In genomic region chr10:42697007-42697406, GRCm38 (mm10) we compare ENCODE assay signal across 8 mouse cellular contexts.
DNase-seq lines count a peak whose midpoint lies in the region; ATAC-seq and TF ChIP-seq lines count a peak whose summit lies in the region.

No protein-coding gene starts in this region.

- H3K9me3 ChIP-seq in CH12.LX (replicated peaks; ENCODE audit: low read length), result no peaks in the 10 kb centered on the region
- H3K9me3 ChIP-seq in liver, postnatal 0 days (ENCODE audit: low read length), result no peaks in the 10 kb centered on the region

- DNase-seq in CH12.LX (ENCODE audit: extremely low read depth) (peak; percentile 83), Patski (ENCODE audit: low read depth, low spot score) (no peak)
- peak; percentile 34 to 62 for DNase-seq in cerebellum, adult 2 months
- peak; percentile 74 to 86 for DNase-seq in frontal cortex, postnatal 36 days (ENCODE audit: low spot score in 2 of 2)
- DNase-seq in kidney, postnatal 25 days, result peak; percentile 77 to 88
- DNase-seq in liver, postnatal 0 days, result peak; percentile 77
- DNase-seq in right cerebral cortex, adult 2 months (ENCODE audit: low spot score in 2 of 2), result peak; percentile 86 to 87
- DNase-seq in yolk sac, embryonic 10.5 days (ENCODE audit: low spot score), result peak; percentile 48

- in situ Hi-C loops in CH12.LX (cut with MboI; ENCODE audit: low pct_ligation_motif_present, low pct_unique_long_range_greater_than_20kb, low sequenced_read_pairs) (no loop called here), Patski (cut with MboI; ENCODE audit: low pct_unique_long_range_greater_than_20kb) (no loop called here)

- peaks cover 0 to 15% of the 10 kb centered on the region in 2 experiments; a peak in 2 of 4 replicates for H3K4me1 ChIP-seq in CH12.LX (ENCODE audit: control insufficient read depth in 1 of 2, insufficient read depth in 2 of 2)
- no peaks in the 10 kb centered on the region for H3K4me1 ChIP-seq in cerebellum, adult 2 months (ENCODE audit: control insufficient read depth, insufficient read depth, low read length)
- no peaks in the 10 kb centered on the region for H3K4me1 ChIP-seq in liver, postnatal 0 days (ENCODE audit: insufficient read depth)

- H3K27me3 ChIP-seq in CH12.LX (replicated peaks) (no peaks in the 10 kb centered on the region), Patski (no peaks in the 10 kb centered on the region)
- H3K27me3 ChIP-seq in cerebellum, adult 2 months (ENCODE audit: control insufficient read depth, insufficient read depth, low read length), result no peaks in the 10 kb centered on the region
- H3K27me3 ChIP-seq in liver, postnatal 0 days (ENCODE audit: insufficient read depth, low read length), result no peaks in the 10 kb centered on the region

- TF ChIP-seq POLR2A in CH12.LX (IDR thresholded peaks at IDR 0.05; ENCODE audit: low read depth, low read length), result no peak
- no peak for TF ChIP-seq POLR2A in cerebellum, adult 2 months (IDR thresholded peaks at IDR 0.05; ENCODE audit: borderline replicate concordance, insufficient read depth, low read length)

- TF ChIP-seq CTCF in CH12.LX (conservative IDR thresholded peaks at IDR 0.05 in 1 of 2, IDR thresholded peaks at IDR 0.05 in 1 of 2; ENCODE audit: low read depth in 2 of 2, low read length in 2 of 2) (peak; percentile 85 to 93), Patski (IDR thresholded peaks at IDR 0.05) (peak; percentile 92)
- peak; percentile 79 for TF ChIP-seq CTCF in cerebellum, adult 2 months (IDR thresholded peaks at IDR 0.05; ENCODE audit: borderline replicate concordance, insufficient read depth, low read depth, low read length)
- TF ChIP-seq CTCF in liver, postnatal 0 days (IDR thresholded peaks at IDR 0.05; ENCODE audit: low read depth), result peak; percentile 93

- no peak overlapping the region for H3K4me2 ChIP-seq in CH12.LX (ENCODE audit: insufficient read depth, low read depth, poor library complexity, severe bottlenecking)
- H3K4me2 ChIP-seq in liver, postnatal 0 days (ENCODE audit: low read depth, low read length), result no peak overlapping the region

- dilution Hi-C loops in CH12.LX (cut with MboI; ENCODE audit: extremely low pct_ligation_motif_present, extremely low pct_unique_long_range_greater_than_20kb, low sequenced_read_pairs), result no loop called here

- ATAC-seq in Patski, result no peak
- ATAC-seq in liver, postnatal 0 days, result peak; percentile 29; the same call in 1 of the 2 replicates

- peak; percentile 83 for TF ChIP-seq RAD21 in CH12.LX (IDR thresholded peaks at IDR 0.05; ENCODE audit: low read depth, low read length)

- WGBS in cerebellum, adult 2 months, result 40% methylated on average over 8 of the region's 8 CpGs
- WGBS in liver, postnatal 0 days (ENCODE audit: insufficient replicate concordance), result 29% methylated on average over 8 of the region's 8 CpGs

- no peak overlapping the region for H3K27ac ChIP-seq in CH12.LX (ENCODE audit: insufficient read depth, low read depth)
- no peak overlapping the region for H3K27ac ChIP-seq in cerebellum, adult 2 months (ENCODE audit: insufficient read depth, low read length)
- no peak overlapping the region for H3K27ac ChIP-seq in liver, postnatal 0 days (ENCODE audit: low read depth)

- no peak overlapping the region for H3K4me3 ChIP-seq in CH12.LX (replicated peaks in 1 of 3; ENCODE audit: low read depth in 2 of 3, low read length in 2 of 3, poor library complexity in 1 of 3)
- H3K4me3 ChIP-seq in cerebellum, adult 2 months (replicated peaks; ENCODE audit: insufficient read depth, low read depth, low read length), result no peak overlapping the region
- no peak overlapping the region for H3K4me3 ChIP-seq in liver, postnatal 0 days (ENCODE audit: low read depth, low read length)

- no peak for TF ChIP-seq EP300 in CH12.LX (IDR thresholded peaks at IDR 0.05; ENCODE audit: low read length)
- TF ChIP-seq EP300 in liver, postnatal 0 days (IDR thresholded peaks at IDR 0.05; ENCODE audit: low read depth), result no peak

- H3K36me3 ChIP-seq in CH12.LX (replicated peaks in 1 of 2; ENCODE audit: control insufficient read depth in 1 of 2, insufficient read depth in 1 of 2, low read length in 1 of 2), result peaks cover 28 to 68% of the 10 kb centered on the region in 2 experiments
- peaks cover 26% of the 10 kb centered on the region for H3K36me3 ChIP-seq in liver, postnatal 0 days (replicated peaks; ENCODE audit: insufficient read depth, low read length)

- H3K79me2 ChIP-seq in CH12.LX (replicated peaks; ENCODE audit: control insufficient read depth, extremely low read depth, insufficient read depth, poor library complexity, severe bottlenecking), result no peaks in the 10 kb centered on the region

- POLR2A ChIA-PET in Patski (lab: Charles Lee), result no interaction called here

- CTCF ChIA-PET in Patski (lab: Charles Lee), result interaction anchor here (1.5 to 2.0 kb wide), 3 partner anchors 10 to 37 kb away, joined by 4 to 14 read pairs (median 5); no protein-coding TSS in a partner anchor

- no peak overlapping the region for H3K9ac ChIP-seq in CH12.LX (ENCODE audit: insufficient read depth, low read depth)
- no peak overlapping the region for H3K9ac ChIP-seq in liver, postnatal 0 days (replicated peaks)

TF ChIP-seq in CH12.LX, 34 proteins besides CTCF, POLR2A, EP300 and RAD21:
- TF ChIP-seq USF1 (IDR thresholded peaks at IDR 0.05; ENCODE audit: low read depth, low read length) (no peak), NELFE (IDR thresholded peaks at IDR 0.05; ENCODE audit: low read depth, low read length) (peak; percentile 12; the same call in 1 of the 2 replicates), JUND (conservative IDR thresholded peaks at IDR 0.05; ENCODE audit: low read depth, low read length) (no peak), TCF12 (IDR thresholded peaks at IDR 0.05; ENCODE audit: low read depth, low read length) (no peak), ZC3H11A (IDR thresholded peaks at IDR 0.05; ENCODE audit: low read depth, low read length) (peak; percentile 29; the same call in 1 of the 2 replicates), ELF1 (IDR thresholded peaks at IDR 0.05; ENCODE audit: low read depth, low read length) (peak; percentile 76), NRF1 (IDR thresholded peaks at IDR 0.05; ENCODE audit: low read depth, low read length) (no peak), UBTF (IDR thresholded peaks at IDR 0.05; ENCODE audit: low read depth, low read length) (no peak), JUN (IDR thresholded peaks at IDR 0.05; ENCODE audit: insufficient read depth, low read depth, low read length) (no peak), MAX (IDR thresholded peaks at IDR 0.05; ENCODE audit: low read length) (no peak), SMC3 (IDR thresholded peaks at IDR 0.05; ENCODE audit: low read depth, low read length) (peak; percentile 80)
